Mouse (Mus musculus): Measurements from ENCODE around the gene Gria2. TPM values are rescaled to one million over a fixed set of nuclear protein-coding genes. Genes with fewer than 3 reads are reported as not detected.

Gria2 gene
- total and polyA plus RNA-seq, 3 experiments, result not detected

DNA sequence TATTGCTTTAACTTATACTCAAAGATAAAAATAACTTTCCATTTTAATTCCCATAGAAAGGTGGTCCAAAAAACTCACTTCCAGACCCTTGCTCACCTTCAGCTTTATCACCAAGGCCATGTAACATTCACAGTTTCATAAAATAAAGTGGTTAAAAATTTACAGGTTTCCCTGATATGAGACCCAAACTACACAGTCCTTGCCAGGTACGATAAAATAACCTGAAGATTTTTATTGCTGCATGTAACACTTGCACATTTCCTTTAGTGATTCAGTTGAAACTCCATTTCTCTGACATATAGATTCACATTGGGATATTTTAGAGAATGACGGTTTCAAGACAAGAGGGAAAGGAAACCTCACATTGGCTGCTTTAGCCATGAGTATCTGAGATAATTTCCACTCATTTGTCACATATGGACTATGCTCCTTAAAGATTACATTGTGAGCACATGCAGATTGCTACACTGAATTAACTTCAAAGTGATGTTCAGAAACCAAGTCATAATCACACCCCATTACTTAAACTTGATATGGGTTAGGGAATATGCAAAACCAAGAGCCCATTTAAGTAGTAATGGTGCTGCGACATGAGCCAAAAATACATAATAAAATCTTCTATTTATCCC, 15.4 kb downstream of the Gria2 start:
- no peaks in the 10 kb centered on the region for H3K36me3 ChIP-seq (ENCODE audit: control insufficient read depth in 1 of 2, insufficient read depth in 2 of 2, low read length in 2 of 2)
- no peaks in the 10 kb centered on the region for H3K79me2 ChIP-seq (ENCODE audit: control insufficient read depth, insufficient read depth, low read length, poor library complexity)
- H3K9me3 ChIP-seq (replicated peaks; ENCODE audit: insufficient read depth, low read length), result no peaks in the 10 kb centered on the region
- no peaks in the 10 kb centered on the region for H3K27me3 ChIP-seq (ENCODE audit: control insufficient read depth in 1 of 2, insufficient read depth in 2 of 2, low read length in 2 of 2)
- no peak overlapping the region for H3K4me3 ChIP-seq (ENCODE audit: control insufficient read depth in 1 of 2, insufficient read depth in 1 of 2, low read depth in 2 of 2, low read length in 2 of 2)
- H3K27ac ChIP-seq (ENCODE audit: control insufficient read depth, low read depth, low read length), result no peak overlapping the region
- no peak overlapping the region for H3K9ac ChIP-seq (ENCODE audit: control insufficient read depth, low read depth, low read length, poor library complexity, severe bottlenecking)
- TF ChIP-seq MAZ (IDR thresholded peaks at IDR 0.05; ENCODE audit: low read depth, low read length) (no peak), JUND (IDR thresholded peaks at IDR 0.05; ENCODE audit: low read depth, low read length) (no peak), CTCF (IDR thresholded peaks at IDR 0.05 in 2 of 3, conservative IDR thresholded peaks at IDR 0.05 in 1 of 3; ENCODE audit: control insufficient read depth in 1 of 3, insufficient read depth in 1 of 3, low read depth in 2 of 3, low read length in 3 of 3, poor library complexity in 1 of 3, severe bottlenecking in 1 of 3) (no peak), SMC3 (IDR thresholded peaks at IDR 0.05; ENCODE audit: low read depth, low read length) (no peak), KAT2A (conservative IDR thresholded peaks at IDR 0.05; ENCODE audit: low read depth, low read length) (no peak), TCF12 (IDR thresholded peaks at IDR 0.05; ENCODE audit: low read depth, low read length) (no peak), ETS1 (IDR thresholded peaks at IDR 0.05; ENCODE audit: low read depth, low read length) (no peak), ZC3H11A (IDR thresholded peaks at IDR 0.05; ENCODE audit: low read depth, low read length) (no peak), BHLHE40 (IDR thresholded peaks at IDR 0.05; ENCODE audit: borderline replicate concordance, low read depth, low read length) (no peak), MYC (IDR thresholded peaks at IDR 0.05; ENCODE audit: low read depth, low read length) (no peak), UBTF (IDR thresholded peaks at IDR 0.05; ENCODE audit: borderline replicate concordance, insufficient read depth, low read depth, low read length) (no peak), ZMIZ1 (IDR thresholded peaks at IDR 0.05; ENCODE audit: low read depth, low read length) (no peak), RCOR1 (IDR thresholded peaks at IDR 0.05; ENCODE audit: low read depth, low read length) (no peak), MYB (IDR thresholded peaks at IDR 0.05; ENCODE audit: low read depth, low read length) (no peak), EP300 (IDR thresholded peaks at IDR 0.05; ENCODE audit: low read depth in 1 of 2, low read length in 2 of 2) (no peak), ZNF384 (IDR thresholded peaks at IDR 0.05; ENCODE audit: low read depth, low read length) (no peak), HCFC1 (IDR thresholded peaks at IDR 0.05; ENCODE audit: low read depth, low read length) (no peak), NELFE (IDR thresholded peaks at IDR 0.05; ENCODE audit: low read depth, low read length) (no peak)
- H3K4me1 ChIP-seq (ENCODE audit: control insufficient read depth in 1 of 2, insufficient read depth in 2 of 2, low read length in 2 of 2), result no peaks in the 10 kb centered on the region
- DNase-seq (ENCODE audit: low read depth, low spot score), result no peak

GRCm38 (mm10) chr3:80781144-80781530, 21.5 kb downstream of the Gria2 start:
- Histone ChIP-seq H3K9me3 (replicated peaks; ENCODE audit: insufficient read depth, low read length) (no peaks in the 10 kb centered on the region), H3K4me3 (ENCODE audit: control insufficient read depth in 1 of 2, insufficient read depth in 1 of 2, low read depth in 2 of 2, low read length in 2 of 2) (no peak overlapping the region), H3K27ac (ENCODE audit: control insufficient read depth, low read depth, low read length) (no peak overlapping the region), H3K79me2 (ENCODE audit: control insufficient read depth, insufficient read depth, low read length, poor library complexity) (no peaks in the 10 kb centered on the region), H3K36me3 (ENCODE audit: control insufficient read depth in 1 of 2, insufficient read depth in 2 of 2, low read length in 2 of 2) (no peaks in the 10 kb centered on the region), H3K4me1 (ENCODE audit: control insufficient read depth in 1 of 2, insufficient read depth in 2 of 2, low read length in 2 of 2) (no peaks in the 10 kb centered on the region), H3K27me3 (ENCODE audit: control insufficient read depth in 1 of 2, insufficient read depth in 2 of 2, low read length in 2 of 2) (no peaks in the 10 kb centered on the region), H3K9ac (ENCODE audit: control insufficient read depth, low read depth, low read length, poor library complexity, severe bottlenecking) (no peak overlapping the region)
- no peak for DNase-seq (ENCODE audit: low read depth, low spot score)
- TF ChIP-seq USF1 (IDR thresholded peaks at IDR 0.05; ENCODE audit: low read depth, low read length) (no peak), EP300 (IDR thresholded peaks at IDR 0.05; ENCODE audit: low read depth in 1 of 2, low read length in 2 of 2) (no peak), ELF1 (IDR thresholded peaks at IDR 0.05; ENCODE audit: low read depth, low read length) (no peak), CHD1 (IDR thresholded peaks at IDR 0.05; ENCODE audit: low read depth, low read length) (no peak), MYC (IDR thresholded peaks at IDR 0.05; ENCODE audit: low read depth, low read length) (no peak), RAD21 (IDR thresholded peaks at IDR 0.05; ENCODE audit: low read depth, low read length) (no peak), CTCF (IDR thresholded peaks at IDR 0.05 in 2 of 3, conservative IDR thresholded peaks at IDR 0.05 in 1 of 3; ENCODE audit: control insufficient read depth in 1 of 3, insufficient read depth in 1 of 3, low read depth in 2 of 3, low read length in 3 of 3, poor library complexity in 1 of 3, severe bottlenecking in 1 of 3) (no peak), SIN3A (IDR thresholded peaks at IDR 0.05; ENCODE audit: low read length) (no peak), KAT2A (conservative IDR thresholded peaks at IDR 0.05; ENCODE audit: low read depth, low read length) (no peak), MAX (IDR thresholded peaks at IDR 0.05; ENCODE audit: low read length) (no peak)

All from MEL (cell line).